Comparison of ENCODE assay signal across 25 mouse cellular contexts in the genomic region with DNA sequence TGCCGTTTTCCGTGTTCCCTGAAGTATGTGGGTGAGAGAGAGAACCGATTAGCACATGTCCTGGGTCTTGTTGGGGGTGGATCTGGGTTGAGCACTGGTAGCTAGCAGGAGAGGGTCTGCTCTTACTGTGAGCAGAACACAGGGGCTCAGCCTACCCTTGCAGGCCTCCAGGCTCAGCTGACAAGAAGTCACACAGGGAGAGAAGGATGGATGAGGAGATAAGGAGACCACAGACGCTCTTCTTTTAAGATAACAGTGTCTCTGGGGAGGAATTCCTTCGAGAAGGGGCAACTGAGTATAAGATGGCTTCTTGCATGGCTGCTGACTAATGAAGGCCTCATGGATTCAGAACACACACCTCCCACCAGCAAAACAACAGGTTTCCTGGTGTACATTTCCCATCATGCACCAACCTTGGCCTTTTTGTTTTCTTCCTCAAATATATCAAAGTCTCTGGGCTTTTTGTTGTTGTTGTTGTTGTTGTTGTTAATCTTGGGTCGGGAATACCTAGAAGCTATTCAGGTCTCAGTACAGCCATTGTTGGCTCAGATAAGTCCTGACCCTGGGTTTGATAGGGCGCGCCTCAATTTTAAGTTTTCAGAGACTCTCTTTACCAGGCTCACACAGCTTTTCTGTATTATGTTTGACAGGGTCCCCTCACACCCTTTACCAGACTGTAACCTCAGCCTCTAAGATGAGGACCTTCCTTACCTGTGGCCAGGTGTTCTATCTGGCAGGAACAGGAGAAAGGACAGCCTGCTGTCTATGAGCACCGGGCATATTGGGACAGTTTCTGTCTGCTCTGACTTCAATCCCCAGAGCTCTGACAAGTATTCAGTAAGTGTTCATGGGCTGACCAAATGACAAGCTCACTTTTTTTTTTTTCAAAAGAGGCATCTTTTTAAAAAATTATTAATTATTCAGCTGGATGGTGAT. TPM values are rescaled to one million over a fixed set of nuclear protein-coding genes. Genes with fewer than 3 reads are reported as not detected.
A peak's percentile ranks its signal among the peaks of the same experiment; 100 is the strongest.
DNase-seq lines count a peak whose midpoint lies in the region; ATAC-seq lines count a peak whose summit lies in the region.
"Had no signal": no experiment of that assay in that cellular context is flagged by ENCODE, and none has a peak within 500 bp of the region (broad histone marks: within the 10 kb centered on the region; RNA-seq: fewer than 3 reads in every experiment).

No protein-coding gene starts in this region.

- intact Hi-C loops in heart, postnatal 14 days (cut with DNase I), result no loop called here

- H3K9ac ChIP-seq in liver, embryonic 11.5 days (ENCODE audit: low read depth, low read length), result no peak overlapping the region
- no peak overlapping the region for H3K9ac ChIP-seq in forebrain, embryonic 13.5 days
- H3K9ac ChIP-seq: embryonic facial prominence, embryonic 12.5 days; heart, embryonic 13.5 days; limb, embryonic 15.5 days; neural tube, embryonic 13.5 days had no signal

- no peak overlapping the region for H3K4me3 ChIP-seq in heart, embryonic 10.5 days
- H3K4me3 ChIP-seq in liver, embryonic 11.5 days (ENCODE audit: low read depth, low read length), result no peak overlapping the region
- no peak overlapping the region for H3K4me3 ChIP-seq in forebrain, embryonic 13.5 days
- H3K4me3 ChIP-seq: embryonic facial prominence, embryonic 12.5 days; heart, embryonic 13.5 days; limb, embryonic 15.5 days; neural tube, embryonic 13.5 days had no signal

- H3K27me3 ChIP-seq in heart, embryonic 10.5 days (ENCODE audit: insufficient read depth, poor library complexity, severe bottlenecking), result no peaks in the 10 kb centered on the region
- no peaks in the 10 kb centered on the region for H3K27me3 ChIP-seq in liver, embryonic 11.5 days (replicated peaks; ENCODE audit: control insufficient read depth, insufficient read depth, low read length)
- H3K27me3 ChIP-seq in forebrain, embryonic 13.5 days, result no peaks in the 10 kb centered on the region
- H3K27me3 ChIP-seq: CH12.LX; embryonic facial prominence, embryonic 12.5 days; heart, embryonic 13.5 days; limb, embryonic 15.5 days; neural tube, embryonic 13.5 days; Patski had no signal

- H3K4me1 ChIP-seq in heart, embryonic 10.5 days, result peaks cover 28% of the 10 kb centered on the region
- peaks cover 35% of the 10 kb centered on the region for H3K4me1 ChIP-seq in liver, embryonic 11.5 days (replicated peaks; ENCODE audit: control insufficient read depth, insufficient read depth, low read length)
- H3K4me1 ChIP-seq in forebrain, embryonic 13.5 days, result no peaks in the 10 kb centered on the region
- H3K4me1 ChIP-seq: neural tube, embryonic 13.5 days had no signal

- peak overlapping the region; percentile 54 for H3K27ac ChIP-seq in heart, embryonic 10.5 days
- H3K27ac ChIP-seq in liver, embryonic 11.5 days (ENCODE audit: low read depth, low read length), result peak overlapping the region; percentile 82
- no peak overlapping the region for H3K27ac ChIP-seq in forebrain, embryonic 13.5 days
- H3K27ac ChIP-seq: embryonic facial prominence, embryonic 12.5 days; heart, embryonic 13.5 days; limb, embryonic 15.5 days; neural tube, embryonic 13.5 days had no signal

- WGBS in heart, embryonic 10.5 days, result 41% methylated on average over 9 of the region's 9 CpGs
- WGBS in liver, embryonic 11.5 days, result 33% methylated on average over 9 of the region's 9 CpGs
- WGBS in forebrain, embryonic 13.5 days, result 84% methylated on average over 9 of the region's 9 CpGs

- H3K36me3 ChIP-seq in heart, embryonic 10.5 days, result no peaks in the 10 kb centered on the region
- no peaks in the 10 kb centered on the region for H3K36me3 ChIP-seq in liver, embryonic 11.5 days (ENCODE audit: control insufficient read depth, insufficient read depth, low read length)
- H3K36me3 ChIP-seq in forebrain, embryonic 13.5 days (ENCODE audit: poor library complexity, severe bottlenecking), result no peaks in the 10 kb centered on the region
- H3K36me3 ChIP-seq: embryonic facial prominence, embryonic 12.5 days; heart, embryonic 13.5 days; limb, embryonic 15.5 days; neural tube, embryonic 13.5 days had no signal

- peak; percentile 97 for ATAC-seq in liver, embryonic 11.5 days (replicated peaks; ENCODE audit: low FRiP score)
- ATAC-seq in megakaryocyte-erythroid progenitor cell, adult 5-6 weeks (replicated peaks; ENCODE audit: low FRiP score, low TSS enrichment, poor library complexity, severe bottlenecking), result peak; percentile 89
- ATAC-seq in forebrain, embryonic 13.5 days, result no peak
- ATAC-seq: activated CD4-positive, CD25-positive, alpha-beta regulatory T cell, adult 4 months; Patski had no signal

- no peak for DNase-seq in heart, embryonic 10.5 days (ENCODE audit: low spot score)
- DNase-seq in heart, postnatal 14 days, result no peak
- peak; percentile 21 for DNase-seq in c-Kit-negative CD71-positive TER-119-positive erythroid progenitor cells, embryonic 14.5 days (ENCODE audit: low read depth, low spot score)
- no peak for DNase-seq in liver, embryonic 11.5 days (ENCODE audit: low spot score)
- DNase-seq in embryo, embryonic 10.5 days (ENCODE audit: low spot score), result no peak
- no peak for DNase-seq in urinary bladder, postnatal 14 days (ENCODE audit: low spot score)
- DNase-seq: adrenal gland, postnatal 25 days; cerebellum, postnatal 25 days; gastrocnemius, postnatal 14 days; kidney, adult 8-10 months; lung, postnatal 10 days had no signal

- peak overlapping the region; percentile 15 for H3K4me2 ChIP-seq in liver, embryonic 11.5 days
- H3K4me2 ChIP-seq in forebrain, embryonic 13.5 days, result no peak overlapping the region
- H3K4me2 ChIP-seq: embryonic facial prominence, embryonic 12.5 days; heart, embryonic 13.5 days; limb, embryonic 15.5 days; midbrain, embryonic 11.5 days; neural tube, embryonic 13.5 days had no signal

- no peaks in the 10 kb centered on the region for H3K9me3 ChIP-seq in heart, embryonic 10.5 days
- H3K9me3 ChIP-seq in liver, embryonic 11.5 days (ENCODE audit: control insufficient read depth, low read length), result peaks cover 5% of the 10 kb centered on the region
- H3K9me3 ChIP-seq in forebrain, embryonic 13.5 days (replicated peaks), result no peaks in the 10 kb centered on the region
- H3K9me3 ChIP-seq: embryonic facial prominence, embryonic 12.5 days; heart, embryonic 13.5 days; limb, embryonic 15.5 days; neural tube, embryonic 13.5 days had no signal

RNA-seq across cellular contexts. Expression of gene Scgb1a1, which starts 37.2 kb away (rescaled TPM):
- not detected in 2 replicates for polyA plus RNA-seq in heart, embryonic 10.5 days (2016; fragmentation: Nextera tagmentation; extraction: Ambion mirVana)
- 100 to 1,000 TPM in 1 of 2 experiments, not detected in 1; 233 TPM for total RNA-seq in heart, postnatal 14 days (2021)
- polyA plus RNA-seq in liver, embryonic 11.5 days (2014; fragmentation: Nextera tagmentation; extraction: Ambion mirVana), result not detected in 2 replicates
- total RNA-seq in megakaryocyte-erythroid progenitor cell, adult 5-6 weeks (2014; fragmentation: Nextera tagmentation), result not detected in 2 replicates
- total RNA-seq in megakaryocyte-erythroid progenitor cell, adult 5-6 weeks (2017), result not detected in 2 replicates
- not detected in 2 replicates for polyA plus RNA-seq in forebrain, embryonic 13.5 days (2015; fragmentation: Nextera tagmentation; extraction: Ambion mirVana)
- total RNA-seq: adrenal gland, postnatal 25 days; CH12.LX; gastrocnemius, postnatal 14 days; hematopoietic stem cell, adult 5-6 weeks; layer of hippocampus, postnatal 14 days; left cerebral cortex, postnatal 25 days; monocyte, adult 5-6 weeks had no signal
- polyA plus RNA-seq: activated CD4-positive, CD25-positive, alpha-beta regulatory T cell, adult 4 months; embryonic facial prominence, embryonic 12.5 days; heart, embryonic 13.5 days; midbrain, embryonic 11.5 days; neural tube, embryonic 13.5 days; Patski had no signal
